Mouse (Mus musculus) spleen, adult 12 weeks (tissue): ENCODE measurements at regions not wholly inside any gene's neighbourhood (a gene's known extent, or its start where the extent isn't known, plus 50 kb on each side); places are given as distances from the start of the nearest gene placed in this dataset.

ENCODE experiments used
- DNase-seq: peaks from one replicate; pipeline ENCODE4 v3.0.0; 2022; ENCODE audit warnings: low spot score

- no peak for DNase-seq
Measured at GRCm38 (mm10) chr3:38046611-38047010, 322.3 kb upstream of the Gm5148 start.

- DNase-seq: no peak
Measured at GRCm38 (mm10) chr3:38045989-38046388, 321.7 kb upstream of the Gm5148 start.

- DNase-seq: no peak
Measured at GRCm38 (mm10) chr3:38045523-38045922, 321.2 kb upstream of the Gm5148 start.

- no peak for DNase-seq
Measured at GRCm38 (mm10) chr3:38044338-38044737, 320.0 kb upstream of the Gm5148 start.

GRCm38 (mm10) chr3:38042614-38043013 is 318.3 kb upstream of the Gm5148 start:
- DNase-seq: no peak

- DNase-seq: no peak
Measured at GRCm38 (mm10) chr3:38036131-38036530, 311.8 kb upstream of the Gm5148 start.

- DNase-seq: no peak
Measured at GRCm38 (mm10) chr3:38034138-38034537, 309.8 kb upstream of the Gm5148 start.

GRCm38 (mm10) chr3:38014768-38015167 is 290.5 kb upstream of the Gm5148 start:
- DNase-seq: no peak

- DNase-seq: no peak
Measured at GRCm38 (mm10) chr3:38009168-38009567, 284.9 kb upstream of the Gm5148 start.

GRCm38 (mm10) chr3:38008321-38008720 is 284.0 kb upstream of the Gm5148 start:
- DNase-seq: no peak

GRCm38 (mm10) chr3:38007626-38008025 is 283.3 kb upstream of the Gm5148 start:
- DNase-seq: no peak

GRCm38 (mm10) chr3:38002275-38002674 is 278.0 kb upstream of the Gm5148 start:
- no peak for DNase-seq

GRCm38 (mm10) chr3:37999779-38000178 is 275.5 kb upstream of the Gm5148 start:
- no peak for DNase-seq

GRCm38 (mm10) chr3:37997998-37998397 is 273.7 kb upstream of the Gm5148 start:
- DNase-seq: no peak

- no peak for DNase-seq
Measured at GRCm38 (mm10) chr3:37989992-37990391, 265.7 kb upstream of the Gm5148 start.

- DNase-seq: no peak
Measured at GRCm38 (mm10) chr3:37987775-37988505, 263.6 kb upstream of the Gm5148 start.

GRCm38 (mm10) chr3:37987007-37987774 is 262.9 kb upstream of the Gm5148 start:
- DNase-seq: no peak

GRCm38 (mm10) chr3:37984706-37985105 is 260.4 kb upstream of the Gm5148 start:
- DNase-seq: no peak

- no peak for DNase-seq
Measured at GRCm38 (mm10) chr3:37981481-37982180, 257.3 kb upstream of the Gm5148 start.

- DNase-seq: no peak
Measured at GRCm38 (mm10) chr3:37979871-37980270, 255.6 kb upstream of the Gm5148 start.

GRCm38 (mm10) chr3:37978481-37978880 is 254.2 kb upstream of the Gm5148 start:
- no peak for DNase-seq

GRCm38 (mm10) chr3:37977453-37977852 is 253.2 kb upstream of the Gm5148 start:
- DNase-seq: no peak

- no peak for DNase-seq
Measured at GRCm38 (mm10) chr3:37976566-37976965, 252.3 kb upstream of the Gm5148 start.
